Mouse (Mus musculus): ENCODE results near the gene Dok3. TPM values are rescaled to one million over a fixed set of nuclear protein-coding genes. Genes with fewer than 3 reads are reported as not detected.

The Dok3 gene
- polyA plus RNA-seq, 1 experiment = 7.7 TPM

DNA sequence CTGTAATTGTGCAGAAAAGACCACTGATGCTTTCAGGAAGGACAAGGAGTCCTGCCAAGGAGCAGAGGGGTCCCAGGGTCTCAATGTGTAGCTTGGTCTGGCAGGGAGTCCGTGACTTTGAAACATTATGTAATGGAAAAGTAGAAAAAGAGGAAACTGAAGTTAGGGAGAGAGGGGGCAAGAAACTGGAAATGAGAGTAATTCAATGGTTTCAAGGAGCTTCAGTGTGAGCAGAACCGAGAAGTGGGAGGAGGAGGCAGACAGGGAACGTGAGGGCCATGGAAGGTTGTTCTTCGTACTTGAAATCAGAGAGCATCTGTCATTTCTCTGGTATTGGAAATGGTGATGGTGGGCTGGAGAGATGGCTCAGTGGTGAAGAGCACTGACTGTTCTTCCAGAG, 9.5 kb downstream of the Dok3 start:
- Histone ChIP-seq H3K4me3 (ENCODE audit: insufficient read depth, low read depth, low read length) (no peak overlapping the region), H3K4me1 (ENCODE audit: control insufficient read depth, insufficient read depth, low read length) (no peaks in the 10 kb centered on the region), H3K27ac (ENCODE audit: insufficient read depth, low read depth, low read length) (no peak overlapping the region), H3K36me3 (ENCODE audit: control insufficient read depth, insufficient read depth, low read length) (no peaks in the 10 kb centered on the region), H3K27me3 (replicated peaks; ENCODE audit: control insufficient read depth, insufficient read depth, low read length) (no peaks in the 10 kb centered on the region)
- TF ChIP-seq POLR2A (IDR thresholded peaks at IDR 0.05; ENCODE audit: low read depth, low read length) = no peak
- TF ChIP-seq CTCF (conservative IDR thresholded peaks at IDR 0.05; ENCODE audit: insufficient read depth, insufficient read length, low read depth, low read length) = no peak
- 67% methylated on average over 4 of the region's 4 CpGs for WGBS
- no peak for DNase-seq

- peak; percentile 87 for DNase-seq
- H3K4me1 ChIP-seq (ENCODE audit: control insufficient read depth, insufficient read depth, low read length) = no peaks in the 10 kb centered on the region
- WGBS = 1% methylated on average over 5 of the region's 5 CpGs
Observed at GRCm38 (mm10) chr13:55516955-55517354, 12.1 kb downstream of the Dok3 start.

DNA sequence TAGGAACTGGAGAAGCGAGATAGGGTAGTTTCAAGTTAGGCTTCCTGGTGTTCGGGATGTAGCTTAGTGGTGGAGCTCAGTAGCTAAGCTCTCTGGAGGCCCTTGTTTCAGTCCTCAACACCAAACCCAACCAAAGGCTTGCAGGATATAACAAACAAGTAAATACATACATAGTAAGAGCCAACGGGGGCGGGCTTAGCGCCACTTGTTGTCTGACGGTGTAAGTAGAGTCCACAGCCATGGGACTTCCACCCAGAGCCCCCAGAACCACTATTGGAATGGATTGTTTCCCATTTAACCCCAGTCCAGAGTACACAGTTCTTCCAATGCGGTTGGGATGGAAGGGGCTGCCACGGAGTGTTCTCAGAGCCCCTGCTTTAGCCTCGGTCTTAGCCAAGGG, 15.3 kb downstream of the Dok3 start:
- Histone ChIP-seq H3K27me3 (replicated peaks; ENCODE audit: control insufficient read depth, insufficient read depth, low read length) (no peaks in the 10 kb centered on the region), H3K4me1 (ENCODE audit: control insufficient read depth, insufficient read depth, low read length) (0 out of 2 replicates have a peak, but pooled peaks cover 4% of the 10 kb centered on the region), H3K36me3 (ENCODE audit: control insufficient read depth, insufficient read depth, low read length) (no peaks in the 10 kb centered on the region), H3K4me3 (ENCODE audit: insufficient read depth, low read depth, low read length) (no peak overlapping the region), H3K27ac (ENCODE audit: insufficient read depth, low read depth, low read length) (no peak overlapping the region)
- DNase-seq = no peak
- TF ChIP-seq POLR2A (IDR thresholded peaks at IDR 0.05; ENCODE audit: low read depth, low read length) = no peak
- no peak for TF ChIP-seq CTCF (conservative IDR thresholded peaks at IDR 0.05; ENCODE audit: insufficient read depth, insufficient read length, low read depth, low read length)
- WGBS = 40% methylated on average over 9 of the region's 9 CpGs

More at GRCm38 (mm10) chr13:55516955-55517354, 12.1 kb downstream of the Dok3 start:
- TF ChIP-seq POLR2A (IDR thresholded peaks at IDR 0.05; ENCODE audit: low read depth, low read length) (no peak), CTCF (conservative IDR thresholded peaks at IDR 0.05; ENCODE audit: insufficient read depth, insufficient read length, low read depth, low read length) (peak; percentile 92)
- H3K4me3 ChIP-seq (ENCODE audit: insufficient read depth, low read depth, low read length) = no peak overlapping the region
- H3K27me3 ChIP-seq (replicated peaks; ENCODE audit: control insufficient read depth, insufficient read depth, low read length) = no peaks in the 10 kb centered on the region
- H3K36me3 ChIP-seq (ENCODE audit: control insufficient read depth, insufficient read depth, low read length) = no peaks in the 10 kb centered on the region
- H3K27ac ChIP-seq (ENCODE audit: insufficient read depth, low read depth, low read length) = no peak overlapping the region

- peak; percentile 92 for DNase-seq
- WGBS = under 1% methylated on average over 55 of the region's 55 CpGs
- H3K27ac ChIP-seq (ENCODE audit: insufficient read depth, low read depth, low read length) = peak within 1 kb of the TSS; percentile 67; the same call in 1 of the 2 replicates
- no peaks in the 10 kb centered on the region for H3K36me3 ChIP-seq (ENCODE audit: control insufficient read depth, insufficient read depth, low read length)
- peak within 1 kb of the TSS; percentile 81 for H3K4me3 ChIP-seq (ENCODE audit: insufficient read depth, low read depth, low read length)
- TF ChIP-seq CTCF (conservative IDR thresholded peaks at IDR 0.05; ENCODE audit: insufficient read depth, insufficient read length, low read depth, low read length) (peak; percentile 74), POLR2A (IDR thresholded peaks at IDR 0.05; ENCODE audit: low read depth, low read length) (peak; percentile 94)
- 0 out of 2 replicates have a peak, but pooled peaks cover 4% of the 10 kb centered on the region for H3K4me1 ChIP-seq (ENCODE audit: control insufficient read depth, insufficient read depth, low read length)
- no peaks in the 10 kb centered on the region for H3K27me3 ChIP-seq (replicated peaks; ENCODE audit: control insufficient read depth, insufficient read depth, low read length)
Observed at GRCm38 (mm10) chr13:55513111-55513748, 15.9 kb downstream of the Dok3 start, which contains the start of gene Pdlim7. TSS of gene Pdlim7 (minus strand) at chr13:55513676.

DNA sequence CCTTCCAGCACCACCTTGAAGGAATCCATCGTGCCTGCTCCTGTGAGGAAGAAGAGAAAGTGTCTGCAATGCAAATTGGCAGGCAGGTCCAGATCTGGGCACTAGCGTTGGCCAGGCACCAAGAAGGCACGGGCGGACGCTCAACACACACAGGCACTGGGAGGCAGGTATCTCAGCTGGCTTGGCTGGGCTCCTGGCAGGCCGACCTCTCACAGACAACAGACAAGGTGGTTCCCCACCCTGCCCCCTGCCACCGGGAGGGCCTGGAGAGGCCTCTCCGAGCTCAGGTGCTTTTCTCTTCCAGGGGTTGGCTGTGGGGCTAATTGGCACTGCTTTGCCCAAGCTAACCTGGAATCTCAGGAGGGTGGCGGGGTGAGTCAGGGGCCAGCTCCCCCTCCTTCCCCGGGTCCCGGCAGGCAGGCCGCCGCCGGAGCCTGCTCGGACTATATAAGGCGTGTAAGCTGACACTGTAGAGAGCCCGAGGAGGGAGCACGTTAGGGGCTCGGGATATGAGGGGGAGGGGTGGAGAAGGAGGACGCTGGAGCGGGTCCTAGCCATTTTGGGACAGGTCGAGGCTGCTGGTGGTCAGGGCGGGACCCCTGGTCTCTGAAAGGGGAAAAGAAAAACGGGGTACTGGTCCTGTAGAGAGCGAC, 16.6 kb downstream of the Dok3 start:
- H3K36me3 ChIP-seq (ENCODE audit: control insufficient read depth, insufficient read depth, low read length) = no peaks in the 10 kb centered on the region
- H3K4me3 ChIP-seq (ENCODE audit: insufficient read depth, low read depth, low read length) = peak overlapping the region; percentile 81
- WGBS = 2% methylated on average over 25 of the region's 25 CpGs
- H3K4me1 ChIP-seq (ENCODE audit: control insufficient read depth, insufficient read depth, low read length) = 0 out of 2 replicates have a peak, but pooled peaks cover 4% of the 10 kb centered on the region
- TF ChIP-seq POLR2A (IDR thresholded peaks at IDR 0.05; ENCODE audit: low read depth, low read length) (no peak), CTCF (conservative IDR thresholded peaks at IDR 0.05; ENCODE audit: insufficient read depth, insufficient read length, low read depth, low read length) (no peak)
- DNase-seq = peak; percentile 76
- no peak overlapping the region for H3K27ac ChIP-seq (ENCODE audit: insufficient read depth, low read depth, low read length)
- no peaks in the 10 kb centered on the region for H3K27me3 ChIP-seq (replicated peaks; ENCODE audit: control insufficient read depth, insufficient read depth, low read length)

- TF ChIP-seq POLR2A (IDR thresholded peaks at IDR 0.05; ENCODE audit: low read depth, low read length) = no peak
- TF ChIP-seq CTCF (conservative IDR thresholded peaks at IDR 0.05; ENCODE audit: insufficient read depth, insufficient read length, low read depth, low read length) = no peak
- no peaks in the 10 kb centered on the region for H3K27me3 ChIP-seq (replicated peaks; ENCODE audit: control insufficient read depth, insufficient read depth, low read length)
- peak overlapping the region; percentile 81 for H3K27ac ChIP-seq (ENCODE audit: insufficient read depth, low read depth, low read length)
- 0 out of 2 replicates have a peak, but pooled peaks cover 4% of the 10 kb centered on the region for H3K4me1 ChIP-seq (ENCODE audit: control insufficient read depth, insufficient read depth, low read length)
- no peaks in the 10 kb centered on the region for H3K36me3 ChIP-seq (ENCODE audit: control insufficient read depth, insufficient read depth, low read length)
- H3K4me3 ChIP-seq (ENCODE audit: insufficient read depth, low read depth, low read length) = no peak overlapping the region
- 48% methylated on average over 5 of the region's 5 CpGs for WGBS
- no peak for DNase-seq
Observed at GRCm38 (mm10) chr13:55511492-55511861, 17.6 kb downstream of the Dok3 start.
